Mouse (Mus musculus) lung, embryonic 16.5 days (tissue): ENCODE measurements around the gene Samm50. TPM values are rescaled to one million over a fixed set of nuclear protein-coding genes. Genes with fewer than 3 reads are reported as not detected.

Experiments
- ATAC-seq: fragments of 200-750 bp; cut with Nextera tagmentation; 2 replicates; pipeline ENCODE4 v1.8.0; 2017; ENCODE audit warnings: low read depth, mild to moderate bottlenecking, moderate library complexity
- H3K27ac ChIP-seq: fragments of 300-500 bp; sonication (generic); 2 replicates; pipeline ENCODE4 v1.5.1; 2014; ENCODE audit warnings: mild to moderate bottlenecking, control low read depth, low read length
- H3K27me3 ChIP-seq: fragments of 300-500 bp; sonication (generic); 2 replicates; pipeline ENCODE4 v1.6.1; 2014; ENCODE audit warnings: low read depth, low read length, mixed read lengths; ENCODE audit not compliant: control insufficient read depth, insufficient read depth
- H3K36me3 ChIP-seq: fragments of 300-500 bp; sonication (generic); 2 replicates; pipeline ENCODE4 v1.6.1; 2014; ENCODE audit warnings: low read length; ENCODE audit not compliant: control insufficient read depth, insufficient read depth
- H3K4me1 ChIP-seq: fragments of 300-500 bp; sonication (generic); replicated peaks from 2 replicates; pipeline ENCODE4 v1.6.1; 2014; ENCODE audit warnings: low read length, mixed read lengths; ENCODE audit not compliant: control insufficient read depth, insufficient read depth
- H3K4me2 ChIP-seq: fragments of 300-500 bp; sonication (generic); 2 replicates; pipeline ENCODE4 v1.6.1; 2014; ENCODE audit warnings: low read depth, low read length, control low read depth
- H3K4me3 ChIP-seq: fragments of 300-500 bp; sonication (generic); 2 replicates; pipeline ENCODE4 v1.5.1; 2014; ENCODE audit warnings: mild to moderate bottlenecking, low read length, control low read depth
- H3K9ac ChIP-seq: fragments of 300-500 bp; sonication (generic); 2 replicates; pipeline ENCODE4 v1.6.1; 2014; ENCODE audit warnings: low read length, control low read depth
- H3K9me3 ChIP-seq: fragments of 300-500 bp; sonication (generic); 2 replicates; pipeline ENCODE4 v1.6.1; 2016; ENCODE audit warnings: low read length; ENCODE audit not compliant: control insufficient read depth
- WGBS: fragments of 180-500 bp; shearing (Covaris S2); extraction: QIAGEN DNeasy Blood & Tissue Kit; methylation state at CpG from one replicate; pipeline ENCODE4 v1.1.7; 2014; 5-methylcytosine and 5-hydroxymethylcytosine counted together
- polyA plus RNA-seq: library from polyadenylated mRNA; unstranded; fragments of >200 nt; fragmentation: Nextera tagmentation; extraction: Ambion mirVana; gene quantifications from 2 replicates; pipeline ENCODE4 v1.2.1, GENCODE M21; 2015

Samm50 gene
- polyA plus RNA-seq, 1 experiment from 2014 or later = 105 TPM

- Histone ChIP-seq H3K27ac (no peak overlapping the region), H3K4me2 (no peak overlapping the region), H3K4me3 (no peak overlapping the region), H3K36me3 (no peaks in the 10 kb centered on the region), H3K27me3 (peaks cover 4% of the 10 kb centered on the region; the same call in 1 of the 2 replicates), H3K9ac (no peak overlapping the region), H3K4me1 (peaks cover 24% of the 10 kb centered on the region), H3K9me3 (no peaks in the 10 kb centered on the region)
- ATAC-seq = no peak
- WGBS = 41% methylated on average over 7 of the region's 7 CpGs
These were observed 49.5 kb downstream of the Samm50 start for GRCm38 (mm10) chr15:84241520-84241919.

GRCm38 (mm10) chr15:84245104-84245503, 53.1 kb downstream of the Samm50 start:
- Histone ChIP-seq H3K4me2 (no peak overlapping the region), H3K9me3 (no peaks in the 10 kb centered on the region), H3K27me3 (no peaks in the 10 kb centered on the region), H3K27ac (no peak overlapping the region), H3K9ac (no peak overlapping the region), H3K4me3 (no peak overlapping the region), H3K4me1 (peaks cover 7% of the 10 kb centered on the region), H3K36me3 (no peaks in the 10 kb centered on the region)
- 64% methylated on average over 7 of the region's 7 CpGs for WGBS
- ATAC-seq = no peak; the same call in 1 of the 2 replicates

GRCm38 (mm10) chr15:84246195-84246594, 54.2 kb downstream of the Samm50 start:
- no peak for ATAC-seq
- Histone ChIP-seq H3K27ac (no peak overlapping the region), H3K4me1 (peaks cover 13% of the 10 kb centered on the region), H3K9ac (no peak overlapping the region), H3K9me3 (no peaks in the 10 kb centered on the region), H3K4me2 (no peak overlapping the region), H3K4me3 (no peak overlapping the region), H3K27me3 (no peaks in the 10 kb centered on the region), H3K36me3 (no peaks in the 10 kb centered on the region)
- 91% methylated on average over 6 of the region's 6 CpGs for WGBS

- ATAC-seq = no peak
- peaks cover 15% of the 10 kb centered on the region for H3K4me1 ChIP-seq
- no peaks in the 10 kb centered on the region for H3K9me3 ChIP-seq
- no peak overlapping the region for H3K4me3 ChIP-seq
- H3K4me2 ChIP-seq = no peak overlapping the region
- 96% methylated on average over 3 of the region's 3 CpGs for WGBS
- H3K27ac ChIP-seq = no peak overlapping the region
- H3K36me3 ChIP-seq = no peaks in the 10 kb centered on the region
- H3K9ac ChIP-seq = no peak overlapping the region
- no peaks in the 10 kb centered on the region for H3K27me3 ChIP-seq
These were observed 55.3 kb downstream of the Samm50 start for GRCm38 (mm10) chr15:84247309-84247708.

GRCm38 (mm10) chr15:84251227-84251626, 59.2 kb downstream of the Samm50 start:
- Histone ChIP-seq H3K4me3 (no peak overlapping the region), H3K36me3 (no peaks in the 10 kb centered on the region), H3K9me3 (no peaks in the 10 kb centered on the region), H3K27ac (peak overlapping the region; percentile 9; the same call in 1 of the 2 replicates), H3K4me1 (peaks cover 14% of the 10 kb centered on the region), H3K4me2 (0 out of 2 replicates have a peak overlapping the region, but pooled peaks have one; percentile 0), H3K9ac (no peak overlapping the region), H3K27me3 (no peaks in the 10 kb centered on the region)
- ATAC-seq = peak; percentile 82
- WGBS = 37% methylated on average over 13 of the region's 13 CpGs

GRCm38 (mm10) chr15:84252645-84253044, 60.6 kb downstream of the Samm50 start:
- no peak overlapping the region for H3K4me3 ChIP-seq
- no peak for ATAC-seq
- no peak overlapping the region for H3K27ac ChIP-seq
- 88% methylated on average over 7 of the region's 7 CpGs for WGBS
- H3K36me3 ChIP-seq = no peaks in the 10 kb centered on the region
- no peak overlapping the region for H3K9ac ChIP-seq
- peaks cover 14% of the 10 kb centered on the region for H3K4me1 ChIP-seq
- H3K4me2 ChIP-seq = no peak overlapping the region
- no peaks in the 10 kb centered on the region for H3K9me3 ChIP-seq
- H3K27me3 ChIP-seq = no peaks in the 10 kb centered on the region

GRCm38 (mm10) chr15:84253757-84254156, 61.7 kb downstream of the Samm50 start:
- ATAC-seq = peak; percentile 32; the same call in 1 of the 2 replicates
- Histone ChIP-seq H3K4me1 (peaks cover 14% of the 10 kb centered on the region), H3K9ac (no peak overlapping the region), H3K4me2 (no peak overlapping the region), H3K9me3 (no peaks in the 10 kb centered on the region), H3K4me3 (no peak overlapping the region), H3K36me3 (no peaks in the 10 kb centered on the region), H3K27me3 (no peaks in the 10 kb centered on the region), H3K27ac (no peak overlapping the region)
- 30% methylated on average over 11 of the region's 11 CpGs for WGBS

- no peak overlapping the region for H3K4me2 ChIP-seq
- no peak overlapping the region for H3K27ac ChIP-seq
- H3K4me1 ChIP-seq = peaks cover 14% of the 10 kb centered on the region
- H3K27me3 ChIP-seq = no peaks in the 10 kb centered on the region
- H3K36me3 ChIP-seq = no peaks in the 10 kb centered on the region
- 57% methylated on average over 8 of the region's 8 CpGs for WGBS
- no peak overlapping the region for H3K4me3 ChIP-seq
- no peak overlapping the region for H3K9ac ChIP-seq
- no peak for ATAC-seq
- no peaks in the 10 kb centered on the region for H3K9me3 ChIP-seq
These were observed 62.3 kb downstream of the Samm50 start for GRCm38 (mm10) chr15:84254387-84254786.

GRCm38 (mm10) chr15:84256254-84256850, 64.3 kb downstream of the Samm50 start:
- Histone ChIP-seq H3K9me3 (no peaks in the 10 kb centered on the region), H3K4me2 (no peak overlapping the region), H3K4me3 (no peak overlapping the region), H3K27me3 (no peaks in the 10 kb centered on the region), H3K4me1 (peaks cover 9% of the 10 kb centered on the region), H3K9ac (no peak overlapping the region), H3K36me3 (no peaks in the 10 kb centered on the region), H3K27ac (no peak overlapping the region)
- WGBS = 80% methylated on average over 12 of the region's 12 CpGs
- no peak for ATAC-seq
